13 mouse cellular contexts compared by ENCODE assay signal in the genomic region with DNA sequence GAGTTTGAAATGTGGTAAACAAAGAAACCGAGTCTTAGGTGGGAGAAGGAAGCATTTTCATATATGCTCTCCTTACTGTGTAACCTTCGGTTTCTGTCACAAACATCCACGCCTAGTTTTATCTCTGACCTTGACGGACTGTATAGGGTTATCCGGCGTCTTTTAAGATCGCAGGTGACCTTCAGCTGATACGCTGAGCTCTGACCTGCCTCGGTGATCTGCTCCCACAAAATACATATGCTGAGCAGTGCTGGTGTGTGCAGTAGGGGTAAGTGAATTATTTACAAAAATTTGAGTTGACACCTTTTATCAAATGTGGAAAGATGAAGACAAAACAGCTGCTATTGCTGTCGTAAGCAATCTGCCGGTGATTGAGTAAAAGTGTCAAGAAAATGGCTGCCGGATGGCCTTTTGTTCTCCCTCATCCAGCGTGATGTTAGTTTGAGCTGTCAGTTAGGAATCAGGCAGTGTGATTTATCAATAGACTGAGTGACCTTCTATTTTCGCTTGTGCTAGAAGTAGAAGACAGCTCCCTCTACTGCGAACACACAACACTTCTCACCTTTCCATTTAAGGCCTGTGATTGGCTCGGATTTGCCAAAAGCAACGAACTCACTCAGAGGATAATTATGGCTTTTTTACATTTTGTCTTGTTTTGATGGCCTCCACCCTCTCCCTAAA. TPM values are rescaled to one million over a fixed set of nuclear protein-coding genes. Genes with fewer than 3 reads are reported as not detected.
DNase-seq lines count a peak whose midpoint lies in the region; ATAC-seq lines count a peak whose summit lies in the region.
"Had no signal": no experiment of that assay in that cellular context is flagged by ENCODE, and none has a peak within 500 bp of the region (broad histone marks: within the 10 kb centered on the region; RNA-seq: fewer than 3 reads in every experiment).

No protein-coding gene starts in this region.

- no peak overlapping the region for H3K9ac ChIP-seq in forebrain, embryonic 13.5 days
- no peak overlapping the region for H3K9ac ChIP-seq in midbrain, embryonic 11.5 days (ENCODE audit: low read length)
- H3K9ac ChIP-seq in intestine, embryonic 16.5 days (ENCODE audit: low read depth, low read length) = no peak overlapping the region
- no peak overlapping the region for H3K9ac ChIP-seq in stomach, embryonic 16.5 days (ENCODE audit: low read length)
- H3K9ac ChIP-seq: heart, embryonic 15.5 days; liver, embryonic 14.5 days had no signal

- H3K4me2 ChIP-seq in forebrain, embryonic 13.5 days = no peak overlapping the region
- H3K4me2 ChIP-seq in midbrain, embryonic 11.5 days = no peak overlapping the region
- H3K4me2 ChIP-seq in intestine, embryonic 16.5 days (ENCODE audit: low read depth, low read length) = no peak overlapping the region
- peak overlapping the region; percentile 41 for H3K4me2 ChIP-seq in stomach, embryonic 16.5 days (ENCODE audit: low read depth, low read length)
- H3K4me2 ChIP-seq: heart, embryonic 15.5 days had no signal

- 72% methylated on average over 17 of the region's 17 CpGs for WGBS in forebrain, embryonic 13.5 days
- 82% methylated on average over 17 of the region's 17 CpGs for WGBS in forebrain, embryonic 10.5 days
- WGBS in midbrain, embryonic 11.5 days = 79% methylated on average over 17 of the region's 17 CpGs
- WGBS in midbrain, embryonic 10.5 days = 84% methylated on average over 17 of the region's 17 CpGs
- 49% methylated on average over 17 of the region's 17 CpGs for WGBS in intestine, embryonic 16.5 days
- 22% methylated on average over 17 of the region's 17 CpGs for WGBS in stomach, embryonic 16.5 days

- DNase-seq in forebrain, embryonic 10.5 days (ENCODE audit: extremely low spot score, low spot score) = no peak
- DNase-seq in midbrain, embryonic 11.5 days (ENCODE audit: low spot score, missing footprints) = no peak
- DNase-seq in midbrain, embryonic 10.5 days (ENCODE audit: low spot score) = no peak
- no peak for DNase-seq in right cerebral cortex, postnatal 14 days
- DNase-seq: cerebellum, adult 9-10 months; layer of hippocampus, adult 9-11 months; thymus, postnatal 25 days had no signal

- no peaks in the 10 kb centered on the region for H3K27me3 ChIP-seq in forebrain, embryonic 13.5 days
- H3K27me3 ChIP-seq in forebrain, embryonic 10.5 days (ENCODE audit: poor library complexity, severe bottlenecking) = no peaks in the 10 kb centered on the region
- H3K27me3 ChIP-seq in midbrain, embryonic 11.5 days (ENCODE audit: control insufficient read depth, insufficient read depth, low read length) = no peaks in the 10 kb centered on the region
- H3K27me3 ChIP-seq in midbrain, embryonic 10.5 days (ENCODE audit: low read depth, poor library complexity, severe bottlenecking) = no peaks in the 10 kb centered on the region
- H3K27me3 ChIP-seq in intestine, embryonic 16.5 days (replicated peaks; ENCODE audit: control insufficient read depth, insufficient read depth, low read length) = no peaks in the 10 kb centered on the region
- H3K27me3 ChIP-seq in stomach, embryonic 16.5 days (ENCODE audit: control insufficient read depth, insufficient read depth, low read length) = no peaks in the 10 kb centered on the region
- H3K27me3 ChIP-seq: heart, embryonic 15.5 days had no signal

- H3K4me1 ChIP-seq in forebrain, embryonic 13.5 days = no peaks in the 10 kb centered on the region
- no peaks in the 10 kb centered on the region for H3K4me1 ChIP-seq in forebrain, embryonic 10.5 days
- no peaks in the 10 kb centered on the region for H3K4me1 ChIP-seq in midbrain, embryonic 11.5 days (ENCODE audit: control insufficient read depth, insufficient read depth, low read length)
- H3K4me1 ChIP-seq in midbrain, embryonic 10.5 days = no peaks in the 10 kb centered on the region
- H3K4me1 ChIP-seq in intestine, embryonic 16.5 days (ENCODE audit: control insufficient read depth, insufficient read depth, low read length) = no peaks in the 10 kb centered on the region; the same call in 1 of the 2 replicates
- no peaks in the 10 kb centered on the region; the same call in 1 of the 2 replicates for H3K4me1 ChIP-seq in stomach, embryonic 16.5 days (ENCODE audit: control insufficient read depth, insufficient read depth, low read length)
- H3K4me1 ChIP-seq: heart, embryonic 15.5 days had no signal

- no peaks in the 10 kb centered on the region for H3K9me3 ChIP-seq in forebrain, embryonic 13.5 days (replicated peaks)
- no peaks in the 10 kb centered on the region for H3K9me3 ChIP-seq in forebrain, embryonic 10.5 days
- H3K9me3 ChIP-seq in midbrain, embryonic 11.5 days (ENCODE audit: control insufficient read depth, low read length) = no peaks in the 10 kb centered on the region
- no peaks in the 10 kb centered on the region for H3K9me3 ChIP-seq in midbrain, embryonic 10.5 days (replicated peaks)
- no peaks in the 10 kb centered on the region for H3K9me3 ChIP-seq in intestine, embryonic 16.5 days (ENCODE audit: control insufficient read depth, low read length)
- H3K9me3 ChIP-seq in stomach, embryonic 16.5 days (replicated peaks; ENCODE audit: control insufficient read depth, low read length) = no peaks in the 10 kb centered on the region
- H3K9me3 ChIP-seq: heart, embryonic 15.5 days had no signal

- no peaks in the 10 kb centered on the region for H3K36me3 ChIP-seq in forebrain, embryonic 13.5 days (ENCODE audit: poor library complexity, severe bottlenecking)
- H3K36me3 ChIP-seq in forebrain, embryonic 10.5 days (replicated peaks) = no peaks in the 10 kb centered on the region
- no peaks in the 10 kb centered on the region for H3K36me3 ChIP-seq in midbrain, embryonic 11.5 days (ENCODE audit: control insufficient read depth, insufficient read depth, low read length)
- H3K36me3 ChIP-seq in midbrain, embryonic 10.5 days = no peaks in the 10 kb centered on the region
- H3K36me3 ChIP-seq in intestine, embryonic 16.5 days (ENCODE audit: control insufficient read depth, insufficient read depth, low read length) = no peaks in the 10 kb centered on the region
- H3K36me3 ChIP-seq in stomach, embryonic 16.5 days (ENCODE audit: control insufficient read depth, insufficient read depth, low read length) = no peaks in the 10 kb centered on the region
- H3K36me3 ChIP-seq: heart, embryonic 15.5 days had no signal

- peak; percentile 65 for ATAC-seq in forebrain, embryonic 13.5 days
- peak; percentile 52; the same call in 1 of the 2 replicates for ATAC-seq in midbrain, embryonic 11.5 days (ENCODE audit: low FRiP score)
- ATAC-seq in intestine, embryonic 16.5 days = peak; percentile 56; the same call in 1 of the 2 replicates
- no peak for ATAC-seq in stomach, embryonic 16.5 days (ENCODE audit: insufficient read depth, low FRiP score)
- no peak for ATAC-seq in inflammation-experienced regulatory T-cells, adult 6 months

- H3K27ac ChIP-seq in forebrain, embryonic 13.5 days = no peak overlapping the region
- no peak overlapping the region for H3K27ac ChIP-seq in forebrain, embryonic 10.5 days
- H3K27ac ChIP-seq in midbrain, embryonic 11.5 days (ENCODE audit: low read depth, low read length) = no peak overlapping the region
- H3K27ac ChIP-seq in midbrain, embryonic 10.5 days (replicated peaks) = no peak overlapping the region
- H3K27ac ChIP-seq in intestine, embryonic 16.5 days (ENCODE audit: low read length) = no peak overlapping the region
- no peak overlapping the region for H3K27ac ChIP-seq in stomach, embryonic 16.5 days (ENCODE audit: low read length)
- H3K27ac ChIP-seq: heart, embryonic 15.5 days; liver, embryonic 14.5 days had no signal

- no peak overlapping the region for H3K4me3 ChIP-seq in forebrain, embryonic 13.5 days
- no peak overlapping the region for H3K4me3 ChIP-seq in forebrain, embryonic 10.5 days
- no peak overlapping the region for H3K4me3 ChIP-seq in midbrain, embryonic 11.5 days (ENCODE audit: low read depth, low read length)
- no peak overlapping the region for H3K4me3 ChIP-seq in midbrain, embryonic 10.5 days
- no peak overlapping the region for H3K4me3 ChIP-seq in intestine, embryonic 16.5 days (ENCODE audit: low read length)
- peak overlapping the region; percentile 23 for H3K4me3 ChIP-seq in stomach, embryonic 16.5 days (replicated peaks; ENCODE audit: low read length)
- H3K4me3 ChIP-seq: heart, embryonic 15.5 days had no signal

RNA-seq across cellular contexts. Expression of gene Rpl36a-ps1, which starts 35.0 kb away (rescaled TPM):
- 0.74 TPM in 1 of 2 replicates, not detected in the other for polyA plus RNA-seq in forebrain, embryonic 13.5 days (2015; fragmentation: Nextera tagmentation; extraction: Ambion mirVana)
- polyA plus RNA-seq in forebrain, embryonic 10.5 days (2016; fragmentation: Nextera tagmentation; extraction: Ambion mirVana) = 1.2 and 2.3 TPM in 2 replicates
- polyA plus RNA-seq in midbrain, embryonic 11.5 days (2014; fragmentation: Nextera tagmentation; extraction: Ambion mirVana) = 0.76 and 2.0 TPM in 2 replicates
- polyA plus RNA-seq in midbrain, embryonic 10.5 days (2016; fragmentation: Nextera tagmentation; extraction: Ambion mirVana) = 0.44 TPM in 1 of 2 replicates, not detected in the other
- 0.49 and 0.59 TPM in 2 replicates for polyA plus RNA-seq in intestine, embryonic 16.5 days (2015; fragmentation: Nextera tagmentation; extraction: Ambion mirVana)
- 0.79 and 3.1 TPM in 2 replicates for polyA plus RNA-seq in stomach, embryonic 16.5 days (2015; fragmentation: Nextera tagmentation; extraction: Ambion mirVana)
- 10 to 100 TPM in 2 of 3 experiments, 1 to 10 TPM in 1; 8.4 to 27.2 (median 23.6) TPM for polyA plus RNA-seq in inflammation-experienced regulatory T-cells, adult 6 months (2017; shearing (Covaris generic))

Comparison
In these comparisons a context has a peak if more than half of its experiments do, and no peak if none do; other contexts are left out.
1. ATAC-seq: peak in forebrain, embryonic 13.5 days (single experiment), midbrain, embryonic 11.5 days (single experiment) and intestine, embryonic 16.5 days (single experiment); none in stomach, embryonic 16.5 days (single experiment) and inflammation-experienced regulatory T-cells, adult 6 months (single experiment).